Mouse (Mus musculus) G1E (cell line): Measurements from ENCODE around the gene Olfr539.

Source experiments
- CTCF ChIP-seq: IDR thresholded peaks from 2 replicates; pipeline ENCODE4 v1.5.1; 2012; ENCODE audit warnings: low read depth, low read length, inconsistent platforms, mixed read lengths
- GATA1 ChIP-seq: IDR thresholded peaks from 2 replicates; pipeline ENCODE4 v1.6.1; 2012; ENCODE audit warnings: borderline replicate concordance, low read length, inconsistent platforms, mixed read lengths
- GATA2 ChIP-seq: IDR thresholded peaks from 2 replicates; pipeline ENCODE4 v1.6.1; 2012; ENCODE audit warnings: low read depth, low read length, inconsistent platforms, borderline replicate concordance
- TAL1 ChIP-seq: conservative IDR thresholded peaks from 2 replicates; pipeline ENCODE4 v1.6.1; 2012; ENCODE audit warnings: low read depth, low read length, inconsistent platforms, mixed read lengths

DNA sequence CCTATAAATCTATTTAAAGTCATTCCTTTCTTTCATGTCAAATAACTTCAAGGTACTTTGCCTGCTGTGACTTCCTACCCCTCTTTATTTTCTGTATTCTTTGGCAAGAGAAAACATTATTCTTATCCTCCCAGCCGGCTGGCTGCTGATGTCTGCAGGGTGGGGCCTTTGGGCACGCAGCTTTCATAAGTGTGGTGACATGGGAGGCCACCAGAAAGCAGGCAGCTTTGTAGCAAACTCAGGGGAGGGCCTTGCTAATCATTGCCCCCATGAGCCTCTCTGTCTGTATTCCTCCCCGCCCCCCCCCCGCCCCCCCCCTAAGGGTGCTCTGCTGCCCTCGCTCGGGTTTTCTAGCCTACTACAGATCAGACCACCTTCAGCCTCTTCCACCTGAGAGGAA lies 16.1 kb downstream of the Olfr539 start:
- TF ChIP-seq CTCF (no peak), GATA1 (no peak), TAL1 (no peak), GATA2 (no peak)
